Mouse (Mus musculus): ENCODE results near the gene Atxn7l1. TPM values are rescaled to one million over a fixed set of nuclear protein-coding genes. Genes with fewer than 3 reads are reported as not detected.

Atxn7l1 gene
- polyA plus RNA-seq (2012; fragmentation: generic; extraction: Trizol), result 12.4 TPM

- Histone ChIP-seq H3K4me2 (ENCODE audit: low read depth) (peak within 1 kb of the TSS; percentile 98), H3K27me3 (ENCODE audit: control insufficient read depth, insufficient read depth, insufficient read length) (no peaks in the 10 kb centered on the region), H3K79me2 (ENCODE audit: control insufficient read depth, insufficient read depth) (peaks cover 51% of the 10 kb centered on the region), H3K36me3 (ENCODE audit: control insufficient read depth, insufficient read depth) (no peaks in the 10 kb centered on the region), H3ac (ENCODE audit: control insufficient read depth, insufficient read length) (peak within 1 kb of the TSS; percentile 19), H3K4me3 (peak within 1 kb of the TSS; percentile 88)
- no peak for TF ChIP-seq MAX (IDR thresholded peaks at IDR 0.05; ENCODE audit: low read depth)
- peak; percentile 72 for TF ChIP-seq POLR2A (IDR thresholded peaks at IDR 0.05; ENCODE audit: insufficient read length, low read depth)
- peak; percentile 44 for TF ChIP-seq POLR2AphosphoS2 (IDR thresholded peaks at IDR 0.05; ENCODE audit: insufficient read length, low read depth)
- no peak for TF ChIP-seq TCF3 (IDR thresholded peaks at IDR 0.05; ENCODE audit: insufficient read length, low read depth)
- TF ChIP-seq TCF12 (IDR thresholded peaks at IDR 0.05; ENCODE audit: insufficient read depth, poor library complexity, severe bottlenecking), result no peak
- no peak for TF ChIP-seq CEBPB (IDR thresholded peaks at IDR 0.05; ENCODE audit: insufficient read depth, poor library complexity, severe bottlenecking)
- peak in 1 of 3 experiments; percentile 51 for TF ChIP-seq MYOG (IDR thresholded peaks at IDR 0.05; ENCODE audit: control insufficient read depth in 1 of 3, insufficient read depth in 1 of 3, insufficient read length in 2 of 3, low read depth in 2 of 3)
- peak in 1 of 3 experiments; percentile 14 for TF ChIP-seq MYOD1 (IDR thresholded peaks at IDR 0.05; ENCODE audit: control insufficient read depth in 1 of 3, insufficient read length in 2 of 3, low read depth in 2 of 3)
- no peak for TF ChIP-seq REST (IDR thresholded peaks at IDR 0.05; ENCODE audit: insufficient read depth, insufficient read length)
- no peak for TF ChIP-seq SRF (IDR thresholded peaks at IDR 0.05; ENCODE audit: control insufficient read depth, insufficient read length, low read depth)
Measured at GRCm38 (mm10) chr12:33147497-33148267, at the start of gene Atxn7l1. Gene Atxn7l1, plus strand, starts transcription at chr12:33147693.

DNA sequence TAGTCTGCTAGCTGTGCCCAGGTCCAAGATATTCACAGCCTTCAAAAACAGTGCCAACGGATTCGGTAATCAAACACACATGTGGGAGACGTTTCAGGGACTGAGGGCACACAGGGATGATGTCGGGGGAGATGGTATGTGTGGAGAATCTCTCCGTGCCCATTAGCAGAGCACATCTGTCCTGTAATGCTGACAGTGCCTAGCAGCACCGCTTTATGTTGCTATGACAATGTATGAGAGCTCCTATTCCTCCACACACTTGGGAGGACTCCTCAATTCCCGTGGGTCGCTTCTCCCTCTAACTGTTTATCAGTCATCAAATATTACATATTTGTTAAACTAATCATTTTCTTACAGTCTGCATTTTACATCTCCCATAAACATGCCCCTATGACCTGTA is 45.9 kb upstream of the Atxn7l1 start:
- Histone ChIP-seq H3K27me3 (ENCODE audit: control insufficient read depth, insufficient read depth, insufficient read length) (no peaks in the 10 kb centered on the region), H3ac (ENCODE audit: control insufficient read depth, insufficient read length) (no peak overlapping the region), H3K36me3 (ENCODE audit: control insufficient read depth, insufficient read depth) (no peaks in the 10 kb centered on the region), H3K79me2 (ENCODE audit: control insufficient read depth, insufficient read depth) (no peaks in the 10 kb centered on the region), H3K4me3 (no peak overlapping the region), H3K4me2 (ENCODE audit: low read depth) (no peak overlapping the region)
- TF ChIP-seq MYOD1 (IDR thresholded peaks at IDR 0.05; ENCODE audit: control insufficient read depth in 1 of 3, insufficient read length in 2 of 3, low read depth in 2 of 3) (no peak), CEBPB (IDR thresholded peaks at IDR 0.05; ENCODE audit: insufficient read depth, poor library complexity, severe bottlenecking) (no peak), POLR2AphosphoS2 (IDR thresholded peaks at IDR 0.05; ENCODE audit: insufficient read length, low read depth) (no peak), MYOG (IDR thresholded peaks at IDR 0.05; ENCODE audit: control insufficient read depth in 1 of 3, insufficient read depth in 1 of 3, insufficient read length in 2 of 3, low read depth in 2 of 3) (no peak), SRF (IDR thresholded peaks at IDR 0.05; ENCODE audit: control insufficient read depth, insufficient read length, low read depth) (no peak), USF1 (IDR thresholded peaks at IDR 0.05; ENCODE audit: low read depth) (no peak), REST (IDR thresholded peaks at IDR 0.05; ENCODE audit: insufficient read depth, insufficient read length) (no peak), TCF12 (IDR thresholded peaks at IDR 0.05; ENCODE audit: insufficient read depth, poor library complexity, severe bottlenecking) (no peak), TCF3 (IDR thresholded peaks at IDR 0.05; ENCODE audit: insufficient read length, low read depth) (no peak), POLR2A (IDR thresholded peaks at IDR 0.05; ENCODE audit: insufficient read length, low read depth) (no peak), E2F4 (IDR thresholded peaks at IDR 0.05; ENCODE audit: insufficient read depth) (no peak)

- Histone ChIP-seq H3K27me3 (ENCODE audit: control insufficient read depth, insufficient read depth, insufficient read length) (no peaks in the 10 kb centered on the region), H3K36me3 (ENCODE audit: control insufficient read depth, insufficient read depth) (no peaks in the 10 kb centered on the region), H3K79me2 (ENCODE audit: control insufficient read depth, insufficient read depth) (no peaks in the 10 kb centered on the region), H3ac (ENCODE audit: control insufficient read depth, insufficient read length) (no peak overlapping the region), H3K4me3 (no peak overlapping the region), H3K4me2 (ENCODE audit: low read depth) (no peak overlapping the region)
- TF ChIP-seq TCF3 (IDR thresholded peaks at IDR 0.05; ENCODE audit: insufficient read length, low read depth), result no peak
- no peak for TF ChIP-seq CEBPB (IDR thresholded peaks at IDR 0.05; ENCODE audit: insufficient read depth, poor library complexity, severe bottlenecking)
- TF ChIP-seq TCF12 (IDR thresholded peaks at IDR 0.05; ENCODE audit: insufficient read depth, poor library complexity, severe bottlenecking), result no peak
- TF ChIP-seq REST (IDR thresholded peaks at IDR 0.05; ENCODE audit: insufficient read depth, insufficient read length), result no peak
- TF ChIP-seq MYOG (IDR thresholded peaks at IDR 0.05; ENCODE audit: control insufficient read depth in 1 of 3, insufficient read depth in 1 of 3, insufficient read length in 2 of 3, low read depth in 2 of 3), result no peak
Measured at GRCm38 (mm10) chr12:33102342-33103115, 45.0 kb upstream of the Atxn7l1 start.

DNA sequence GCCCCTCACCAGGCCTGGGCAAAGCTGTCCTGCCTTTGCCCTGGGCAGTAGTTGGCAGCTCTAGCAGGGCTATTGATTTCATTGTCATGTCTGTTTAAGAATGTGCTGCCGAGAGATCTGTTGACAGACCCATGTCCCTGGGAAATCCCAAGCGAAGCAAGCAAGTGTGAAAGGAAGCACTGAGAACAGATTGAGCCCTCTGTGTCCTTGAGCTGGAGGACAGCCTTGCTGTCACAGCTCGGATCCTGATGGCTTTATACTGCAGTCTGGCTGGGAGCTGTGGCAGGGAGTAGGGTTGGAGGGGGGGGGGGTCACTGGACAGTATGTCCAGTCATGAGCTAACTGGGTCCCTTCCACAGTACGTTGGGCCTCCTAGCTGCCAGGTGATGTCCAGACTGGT is 41.8 kb upstream of the Atxn7l1 start:
- no peaks in the 10 kb centered on the region for H3K79me2 ChIP-seq (ENCODE audit: control insufficient read depth, insufficient read depth)
- no peak overlapping the region for H3K4me2 ChIP-seq (ENCODE audit: low read depth)
- no peaks in the 10 kb centered on the region for H3K27me3 ChIP-seq (ENCODE audit: control insufficient read depth, insufficient read depth, insufficient read length)
- H3K4me3 ChIP-seq, result no peak overlapping the region
- TF ChIP-seq MAX (IDR thresholded peaks at IDR 0.05; ENCODE audit: low read depth) (no peak), POLR2A (IDR thresholded peaks at IDR 0.05; ENCODE audit: insufficient read length, low read depth) (no peak), TCF3 (IDR thresholded peaks at IDR 0.05; ENCODE audit: insufficient read length, low read depth) (no peak), CEBPB (IDR thresholded peaks at IDR 0.05; ENCODE audit: insufficient read depth, poor library complexity, severe bottlenecking) (no peak), E2F4 (IDR thresholded peaks at IDR 0.05; ENCODE audit: insufficient read depth) (no peak)
- H3K36me3 ChIP-seq (ENCODE audit: control insufficient read depth, insufficient read depth), result no peaks in the 10 kb centered on the region
- H3ac ChIP-seq (ENCODE audit: control insufficient read depth, insufficient read length), result no peak overlapping the region

Measured in myocyte (in vitro differentiated cells).